Mouse (Mus musculus) spleen, adult 2 months (tissue): ENCODE results near the gene Vipr2. TPM values are rescaled to one million over a fixed set of nuclear protein-coding genes. Genes with fewer than 3 reads are reported as not detected.
A peak's percentile ranks its signal among the peaks of the same experiment; 100 is the strongest.

Experiments used
- DNase-seq, 2 experiments: peaks; one replicate each; pipeline versions ENCODE4 v3.0.0 to v3.0.0-alpha.2; 2012 to 2021; ENCODE audit warnings: low spot score in 2 of 2, low read depth in 1 of 2
- H3K27ac ChIP-seq: fragments of 200-500 bp; 2 replicates; pipeline ENCODE4 v1.5.1; 2012; ENCODE audit warnings: low read length, inconsistent platforms; ENCODE audit not compliant: insufficient read depth
- H3K27me3 ChIP-seq: fragments of 200-500 bp; 2 replicates; pipeline ENCODE4 v1.6.1; 2012; ENCODE audit warnings: mild to moderate bottlenecking, moderate library complexity, low read length, inconsistent platforms; ENCODE audit not compliant: control insufficient read depth, insufficient read depth
- H3K36me3 ChIP-seq: fragments of 200-500 bp; 2 replicates; pipeline ENCODE4 v1.6.1; 2012; ENCODE audit warnings: mild to moderate bottlenecking, low read length, inconsistent platforms; ENCODE audit not compliant: control insufficient read depth, insufficient read depth
- H3K4me1 ChIP-seq: fragments of 200-500 bp; 2 replicates; pipeline ENCODE4 v1.6.1; 2011; ENCODE audit warnings: inconsistent platforms; ENCODE audit not compliant: control insufficient read depth, insufficient read depth, insufficient read length
- H3K4me3 ChIP-seq: fragments of 200-500 bp; 2 replicates; pipeline ENCODE4 v1.5.1; 2011; ENCODE audit warnings: mild to moderate bottlenecking, inconsistent platforms; ENCODE audit not compliant: insufficient read depth, insufficient read length; ENCODE audit errors: extremely low read depth
- CTCF ChIP-seq: fragments of 200-500 bp; IDR thresholded peaks from 2 replicates; pipeline ENCODE4 v1.5.1; 2011; ENCODE audit warnings: mild to moderate bottlenecking, inconsistent platforms; ENCODE audit not compliant: insufficient read depth, insufficient read length, insufficient replicate concordance; ENCODE audit errors: extremely low read depth
- POLR2A ChIP-seq: fragments of 200-500 bp; IDR thresholded peaks from 2 replicates; pipeline ENCODE4 v1.6.1; 2011; ENCODE audit warnings: low read depth, low read length, inconsistent platforms
- WGBS: fragments of 180-500 bp; shearing (Covaris S2); methylation state at CpG from one replicate; pipeline ENCODE4 v1.1.7; 2018; 5-methylcytosine and 5-hydroxymethylcytosine counted together
- polyA plus RNA-seq: library from polyadenylated mRNA; depleted of rRNA; stranded (reverse); fragments of >200 nt; gene quantifications from 2 replicates; pipeline ENCODE4 v1.2.3, GENCODE M21; 2012

Gene Vipr2
- polyA plus RNA-seq, 1 experiment, result 0.22 TPM

- Histone ChIP-seq H3K4me3 (no peak overlapping the region), H3K27ac (no peak overlapping the region), H3K4me1 (peaks cover 8% of the 10 kb centered on the region; the same call in 1 of the 2 replicates), H3K36me3 (no peaks in the 10 kb centered on the region), H3K27me3 (no peaks in the 10 kb centered on the region)
- TF ChIP-seq POLR2A, result no peak
- TF ChIP-seq CTCF, result peak; percentile 31; the same call in 1 of the 2 replicates
- peak in 1 of 2 experiments; percentile 40 for DNase-seq
- WGBS, result 41% methylated on average over 7 of the region's 7 CpGs
Observed at GRCm38 (mm10) chr12:116138322-116139205, 61.0 kb downstream of the Vipr2 start.

GRCm38 (mm10) chr12:116140605-116141004, 63.1 kb downstream of the Vipr2 start:
- Histone ChIP-seq H3K27ac (no peak overlapping the region), H3K4me3 (no peak overlapping the region), H3K36me3 (no peaks in the 10 kb centered on the region), H3K4me1 (peaks cover 18% of the 10 kb centered on the region; the same call in 1 of the 2 replicates), H3K27me3 (no peaks in the 10 kb centered on the region)
- DNase-seq, result no peak
- TF ChIP-seq POLR2A, result no peak
- TF ChIP-seq CTCF, result no peak
- 51% methylated on average over 2 of the region's 2 CpGs for WGBS

- peak overlapping the region; percentile 63 for H3K27ac ChIP-seq
- WGBS, result 34% methylated on average over 2 of the region's 2 CpGs
- TF ChIP-seq POLR2A (no peak), CTCF (no peak)
- no peak overlapping the region for H3K4me3 ChIP-seq
- peaks cover 22% of the 10 kb centered on the region; the same call in 1 of the 2 replicates for H3K4me1 ChIP-seq
- no peaks in the 10 kb centered on the region for H3K27me3 ChIP-seq
- no peaks in the 10 kb centered on the region for H3K36me3 ChIP-seq
- DNase-seq, result peak; percentile 15 to 19
Observed at GRCm38 (mm10) chr12:116141816-116142215, 64.3 kb downstream of the Vipr2 start.

DNA sequence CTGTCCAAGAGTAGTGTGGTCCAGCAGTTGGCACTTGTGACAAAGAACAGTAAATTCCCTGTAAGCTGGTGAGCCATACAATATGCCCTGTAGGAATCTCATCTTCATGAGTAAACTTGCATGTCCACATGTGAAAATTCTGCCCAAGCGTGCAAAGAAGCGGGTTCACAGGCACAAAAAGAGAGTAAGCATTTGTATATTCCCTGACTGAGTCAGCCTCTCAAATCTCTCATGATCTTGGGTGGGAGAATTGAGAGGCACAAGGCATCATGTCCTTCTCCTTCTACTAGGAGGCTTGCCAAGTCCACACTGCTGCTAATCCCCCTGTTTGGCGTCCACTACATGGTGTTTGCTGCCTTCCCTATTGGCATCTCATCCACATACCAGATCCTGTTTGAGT, 64.9 kb downstream of the Vipr2 start:
- Histone ChIP-seq H3K4me3 (no peak overlapping the region), H3K4me1 (peaks cover 22% of the 10 kb centered on the region; the same call in 1 of the 2 replicates), H3K27ac (no peak overlapping the region), H3K27me3 (no peaks in the 10 kb centered on the region), H3K36me3 (no peaks in the 10 kb centered on the region)
- no peak for TF ChIP-seq CTCF
- no peak for TF ChIP-seq POLR2A
- DNase-seq, result no peak
- WGBS, result 86% methylated on average over 3 of the region's 3 CpGs

DNA sequence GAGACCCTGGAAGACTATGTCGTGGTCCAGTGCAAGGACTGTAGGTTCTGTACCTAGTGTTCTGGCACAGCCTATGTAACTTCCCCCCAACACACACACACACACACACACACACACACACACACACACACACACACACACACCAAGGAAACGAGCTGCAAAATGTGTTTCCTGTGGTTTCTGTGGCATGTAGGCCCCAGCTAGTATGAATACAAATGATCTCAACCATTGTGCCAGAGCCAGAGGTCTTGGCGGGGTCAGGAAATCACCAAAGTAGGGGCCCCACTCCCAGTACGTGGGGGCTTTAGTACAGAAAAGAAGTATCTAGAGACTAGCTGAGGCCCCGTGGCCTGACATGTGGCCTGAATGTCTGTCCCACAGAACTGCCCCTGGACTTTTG, 67.7 kb downstream of the Vipr2 start:
- WGBS, result 0% methylated on average over 5 of the region's 5 CpGs
- Histone ChIP-seq H3K4me1 (peaks cover 22% of the 10 kb centered on the region; the same call in 1 of the 2 replicates), H3K27ac (peak overlapping the region; percentile 24), H3K36me3 (no peaks in the 10 kb centered on the region), H3K27me3 (no peaks in the 10 kb centered on the region), H3K4me3 (no peak overlapping the region)
- peak; percentile 50 to 57 for DNase-seq
- no peak for TF ChIP-seq CTCF
- TF ChIP-seq POLR2A, result no peak

- H3K4me1 ChIP-seq, result peaks cover 20% of the 10 kb centered on the region; the same call in 1 of the 2 replicates
- peak overlapping the region; percentile 24 for H3K27ac ChIP-seq
- H3K27me3 ChIP-seq, result no peaks in the 10 kb centered on the region
- no peak for DNase-seq
- TF ChIP-seq POLR2A, result no peak
- no peaks in the 10 kb centered on the region for H3K36me3 ChIP-seq
- 48% methylated on average over 1 of the region's 1 CpGs for WGBS
- no peak overlapping the region for H3K4me3 ChIP-seq
Observed at GRCm38 (mm10) chr12:116145686-116146085, 68.2 kb downstream of the Vipr2 start.

GRCm38 (mm10) chr12:116146996-116147634, 69.6 kb downstream of the Vipr2 start:
- DNase-seq, result no peak
- Histone ChIP-seq H3K27me3 (no peaks in the 10 kb centered on the region), H3K36me3 (no peaks in the 10 kb centered on the region), H3K4me3 (no peak overlapping the region), H3K27ac (no peak overlapping the region), H3K4me1 (peaks cover 16% of the 10 kb centered on the region; the same call in 1 of the 2 replicates)
- 91% methylated on average over 8 of the region's 8 CpGs for WGBS
- TF ChIP-seq POLR2A (no peak), CTCF (no peak)
